Mouse (Mus musculus): ENCODE data around the gene Mettl16. TPM values are rescaled to one million over a fixed set of nuclear protein-coding genes. Genes with fewer than 3 reads are reported as not detected.

Gene Mettl16
- total RNA-seq, 2 experiments from 2014 or later = 10.5 to 14.6 TPM

- peak; percentile 94 to 98 for DNase-seq (ENCODE audit: low spot score in 2 of 2)
Observed at GRCm38 (mm10) chr11:74830256-74831161, 59.9 kb downstream of the Mettl16 start, which contains the start of gene Mnt. Mnt (plus strand) TSS chr11:74830920.

- peak in 1 of 2 experiments; percentile 68 for DNase-seq (ENCODE audit: low spot score in 2 of 2)
Observed at GRCm38 (mm10) chr11:74831191-74831605, 60.6 kb downstream of the Mettl16 start.

DNA sequence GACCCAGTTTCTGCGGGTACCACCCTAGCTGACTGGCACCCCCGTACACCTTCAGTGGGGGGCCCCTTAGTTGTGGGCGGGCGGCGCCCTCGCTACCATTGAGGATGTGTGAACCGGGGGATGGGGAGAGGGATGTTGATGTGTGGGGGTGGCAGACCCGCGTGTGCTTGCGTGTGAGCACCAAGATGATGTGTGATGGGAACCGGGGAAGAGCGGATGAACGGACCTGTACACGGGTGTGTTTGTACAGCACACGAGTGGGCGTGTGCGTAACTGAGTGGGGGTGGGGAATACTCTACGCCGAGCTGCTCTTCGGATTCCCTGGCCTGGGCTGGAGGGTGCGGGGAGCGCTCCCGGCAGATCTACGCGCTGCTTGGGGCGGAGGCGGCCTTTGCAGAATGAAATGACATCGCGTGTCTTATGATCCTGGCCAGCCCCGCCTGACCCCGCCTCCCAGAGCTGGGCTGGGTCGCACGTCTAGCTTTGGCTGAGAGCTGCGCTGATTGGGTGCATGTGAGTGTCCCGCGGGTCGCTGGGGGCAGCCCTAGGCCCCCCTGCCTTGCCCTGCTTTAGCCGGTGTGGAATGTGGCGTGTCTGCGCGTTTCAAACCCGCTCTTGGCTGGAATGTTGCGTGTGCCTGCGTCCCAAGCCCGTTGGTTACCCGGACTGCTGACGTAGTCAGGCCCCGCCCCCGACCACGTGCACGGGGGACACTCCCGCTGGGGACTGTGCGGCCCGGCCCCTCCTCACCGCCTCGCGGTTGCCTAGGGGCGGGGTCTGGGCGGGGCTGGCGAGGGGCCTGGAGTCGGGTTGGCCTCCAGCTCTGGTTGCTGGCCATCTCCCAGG, 61.2 kb downstream of the Mettl16 start:
- peak; percentile 99 to 100 for DNase-seq (ENCODE audit: low spot score in 2 of 2)

- peak in 1 of 2 experiments; percentile 58 for DNase-seq (ENCODE audit: low spot score in 2 of 2)
Observed at GRCm38 (mm10) chr11:74832503-74833143, 62.0 kb downstream of the Mettl16 start.

DNA sequence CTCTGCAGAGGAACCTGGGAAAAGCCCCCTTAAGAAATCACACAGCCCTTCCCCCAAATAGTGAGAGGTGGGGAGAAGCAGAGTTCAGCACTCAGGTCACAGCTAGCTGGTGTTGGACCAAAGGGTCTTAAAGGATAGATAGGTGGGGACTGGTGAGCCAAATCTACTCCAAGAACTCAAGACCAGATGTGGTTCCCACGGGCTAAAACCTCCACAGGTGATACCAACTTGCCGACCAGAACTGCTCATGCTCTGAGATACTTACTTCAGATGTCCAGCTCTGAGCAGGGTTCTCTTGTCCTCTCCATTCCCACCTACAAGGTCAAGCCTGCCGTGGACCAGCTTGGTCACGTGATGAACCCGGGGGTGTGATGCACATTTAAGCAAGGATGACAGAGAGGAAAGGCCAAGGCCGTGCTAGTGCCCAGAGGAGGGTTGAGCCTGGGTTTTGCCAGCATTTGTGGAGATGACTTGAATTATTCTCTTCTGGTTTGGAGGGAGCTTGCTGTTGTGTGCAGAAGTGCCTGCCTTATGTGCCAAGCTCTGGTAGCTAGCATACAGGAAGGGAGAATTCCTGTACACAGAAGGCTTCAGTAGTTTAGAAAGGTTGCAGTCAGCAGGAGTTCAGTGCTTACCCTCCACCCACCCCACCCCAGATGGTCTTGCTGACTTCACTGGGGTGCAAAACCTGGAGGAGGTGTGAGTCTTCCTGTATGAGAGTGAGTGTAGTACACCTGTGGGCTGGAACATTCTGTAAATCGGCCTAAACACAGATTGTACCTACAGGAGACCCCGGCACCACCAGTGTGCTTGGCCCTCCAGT, 63.1 kb downstream of the Mettl16 start:
- no peak for DNase-seq (ENCODE audit: low spot score in 2 of 2)

DNA sequence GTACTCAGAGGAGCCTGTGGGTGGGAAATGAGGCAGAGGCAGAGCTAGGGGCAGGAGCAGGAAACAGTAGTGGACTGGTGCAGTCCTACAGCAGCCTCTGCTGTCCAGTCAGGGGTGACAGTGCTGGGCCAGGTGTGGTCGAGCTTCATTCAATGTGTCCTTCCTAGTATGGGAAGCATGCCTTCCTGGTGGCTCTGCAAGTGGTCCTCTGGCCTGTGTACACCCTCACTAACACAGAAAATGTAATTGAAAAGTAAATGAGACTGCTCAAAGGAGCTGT, 63.7 kb downstream of the Mettl16 start:
- DNase-seq (ENCODE audit: low spot score in 2 of 2) = no peak

GRCm38 (mm10) chr11:74834650-74835277, 64.1 kb downstream of the Mettl16 start:
- no peak for DNase-seq (ENCODE audit: low spot score in 2 of 2)

- no peak for DNase-seq (ENCODE audit: low spot score in 2 of 2)
Observed at GRCm38 (mm10) chr11:74835593-74836224, 65.1 kb downstream of the Mettl16 start.

GRCm38 (mm10) chr11:74836225-74837055, 65.8 kb downstream of the Mettl16 start:
- no peak for DNase-seq (ENCODE audit: low spot score in 2 of 2)

GRCm38 (mm10) chr11:74837056-74837693, 66.5 kb downstream of the Mettl16 start:
- DNase-seq (ENCODE audit: low spot score in 2 of 2) = no peak

DNA sequence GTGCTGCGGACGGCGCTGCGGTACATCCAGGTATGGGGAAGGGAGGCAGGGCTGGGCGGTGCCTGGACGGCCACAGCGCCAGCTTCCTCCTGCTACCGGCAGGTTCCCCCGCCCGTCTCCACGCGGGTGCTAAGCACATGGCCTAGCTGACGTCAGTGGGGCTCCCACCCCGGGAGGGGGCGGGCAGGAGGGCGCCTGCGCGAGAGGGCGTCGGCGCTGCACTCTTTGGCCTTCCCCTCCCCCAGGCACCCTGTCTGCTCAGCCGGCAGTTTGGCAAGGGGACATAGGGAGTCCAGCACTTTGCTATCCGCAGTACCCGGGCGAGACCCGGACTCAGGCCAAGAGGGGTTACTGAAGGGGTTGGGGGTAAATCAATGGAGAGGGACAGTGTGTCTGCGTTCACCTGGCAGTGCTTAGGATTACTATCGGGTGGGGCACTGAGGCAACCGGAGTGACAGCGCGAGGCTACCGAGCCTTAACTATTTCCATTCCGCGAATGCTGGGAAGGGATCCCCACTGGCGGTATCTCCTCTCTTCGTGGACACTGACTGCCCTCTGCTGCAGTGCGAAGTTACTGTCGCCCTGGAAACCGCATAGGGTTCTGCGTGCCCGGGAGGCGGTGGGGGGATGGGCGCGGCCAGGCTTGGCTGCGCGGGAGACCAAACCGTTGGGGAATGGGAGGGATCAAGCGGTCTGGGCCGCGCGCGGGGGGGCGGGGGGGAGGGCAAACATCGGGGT, 67.2 kb downstream of the Mettl16 start:
- DNase-seq (ENCODE audit: low spot score in 2 of 2) = peak; percentile 88 to 93

DNA sequence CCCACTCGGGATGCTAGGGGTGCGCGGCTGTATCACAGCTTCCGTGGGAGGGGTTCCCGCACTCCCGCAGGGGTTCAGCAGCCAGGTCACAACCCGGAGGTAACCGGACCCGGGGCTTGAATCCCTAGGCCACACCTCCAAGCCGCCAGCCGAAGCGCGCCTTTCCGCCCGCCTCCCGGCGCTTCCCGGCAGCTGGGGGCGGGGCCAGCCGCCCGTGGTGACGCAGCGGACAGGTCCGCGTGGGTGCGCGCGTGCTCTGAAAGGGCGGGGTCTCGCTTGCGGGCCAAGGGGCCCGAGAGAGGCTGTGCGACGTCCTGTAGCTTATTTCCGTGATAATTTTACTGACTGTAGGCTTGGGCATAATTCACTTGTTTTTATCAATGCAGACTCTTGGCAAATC, 67.8 kb downstream of the Mettl16 start:
- peak; percentile 93 to 95 for DNase-seq (ENCODE audit: low spot score in 2 of 2)

DNA sequence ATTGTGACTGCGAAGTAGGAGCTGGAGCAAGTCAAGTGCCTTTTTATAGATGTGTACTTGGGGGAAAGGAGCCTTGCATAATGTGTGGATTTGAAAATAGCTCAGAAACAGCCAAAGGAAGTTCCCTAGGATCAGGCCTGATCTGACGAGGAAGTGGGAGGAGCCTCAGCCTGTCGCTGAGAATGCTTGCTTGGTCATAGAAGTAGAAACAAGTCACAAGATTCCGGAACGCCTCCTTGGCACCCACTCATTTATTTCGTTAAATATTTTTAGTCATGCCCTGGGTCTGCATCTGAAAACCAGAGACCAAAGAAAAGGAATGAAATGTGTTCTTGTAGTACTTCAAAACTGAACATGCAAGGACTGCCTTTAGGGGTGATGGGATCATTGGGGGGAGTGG, 68.3 kb downstream of the Mettl16 start:
- peak in 1 of 2 experiments; percentile 53 for DNase-seq (ENCODE audit: low spot score in 2 of 2)

DNA sequence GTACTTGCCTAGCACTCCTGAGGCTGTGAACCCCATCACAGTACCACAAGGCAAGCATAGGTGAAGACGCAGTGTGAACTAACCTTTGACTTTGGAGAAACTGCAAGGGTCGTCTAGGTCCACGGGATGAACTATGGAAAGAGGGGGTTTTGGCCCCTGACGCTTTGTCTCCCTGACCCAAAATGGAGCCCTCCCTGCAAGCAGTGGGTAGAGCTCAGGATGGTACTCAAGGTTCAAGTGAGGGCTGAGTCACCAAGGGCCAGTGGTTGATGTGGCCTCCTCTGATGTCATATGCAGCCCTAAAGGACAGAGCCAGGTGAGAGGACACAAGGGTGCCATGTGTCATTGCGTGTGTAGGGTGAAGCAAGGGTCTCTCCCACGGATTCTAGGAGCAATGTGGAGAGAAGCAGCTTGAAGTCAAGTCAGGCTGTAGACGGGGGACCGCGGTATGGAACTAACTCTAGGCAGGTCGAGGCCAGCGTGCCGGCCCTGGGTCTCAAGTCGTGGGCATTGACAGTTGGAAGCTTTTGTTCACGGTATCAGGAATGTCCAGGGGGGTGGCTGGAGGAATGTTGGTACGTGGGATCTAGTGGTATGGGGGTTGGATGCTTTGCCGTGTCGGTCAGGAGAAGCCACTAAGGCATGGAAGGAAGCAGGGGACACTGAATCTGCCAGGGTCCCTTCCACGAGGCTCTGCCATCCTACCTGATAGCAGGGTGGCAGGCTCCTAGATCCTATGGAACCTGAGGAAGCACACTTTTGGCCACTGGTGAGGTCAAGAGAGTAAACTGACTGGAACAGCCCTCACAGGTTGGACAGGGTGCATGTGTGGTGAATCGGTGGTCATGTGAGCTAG, 69.5 kb downstream of the Mettl16 start:
- no peak for DNase-seq (ENCODE audit: low spot score in 2 of 2)

- no peak for DNase-seq (ENCODE audit: low spot score in 2 of 2)
Observed at GRCm38 (mm10) chr11:74840739-74841138, 70.1 kb downstream of the Mettl16 start.

DNA sequence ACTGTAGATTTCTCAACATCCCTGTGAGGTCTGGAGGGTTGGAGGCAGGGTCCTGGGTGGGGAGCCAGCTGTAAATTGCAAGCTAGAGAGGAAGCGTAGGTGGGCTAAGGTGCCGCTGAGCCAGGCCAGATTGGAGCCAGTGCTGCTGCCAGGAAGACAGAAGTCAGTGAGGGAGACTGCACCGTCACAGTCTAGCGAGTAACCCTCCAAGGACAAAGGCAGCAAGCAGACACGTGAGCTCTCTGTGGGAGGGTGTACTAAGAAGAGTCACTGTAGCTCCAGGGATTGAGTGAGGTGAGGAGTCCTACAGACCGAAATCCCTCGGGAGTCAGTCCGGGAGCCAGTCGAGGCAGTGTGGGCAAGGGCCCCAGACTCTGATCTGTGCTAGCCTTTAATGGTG, 70.7 kb downstream of the Mettl16 start:
- DNase-seq (ENCODE audit: low spot score in 2 of 2) = peak in 1 of 2 experiments; percentile 15

DNA sequence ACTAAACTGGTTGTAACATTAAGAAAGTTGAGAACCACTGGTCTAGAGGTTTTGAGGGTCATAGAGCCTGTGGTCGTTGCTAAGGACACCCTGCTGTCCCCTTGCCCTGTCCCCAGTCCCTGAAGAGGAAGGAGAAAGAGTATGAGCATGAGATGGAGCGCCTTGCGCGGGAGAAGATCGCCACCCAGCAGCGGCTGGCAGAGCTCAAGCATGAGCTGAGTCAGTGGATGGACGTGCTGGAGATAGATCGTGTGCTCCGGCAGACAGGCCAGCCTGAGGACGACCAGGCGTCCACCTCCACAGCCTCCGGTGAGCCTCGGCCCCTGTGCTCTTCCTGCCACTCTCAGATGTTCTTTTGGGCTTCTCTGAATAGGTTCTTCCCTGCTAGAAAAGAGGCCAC, 71.4 kb downstream of the Mettl16 start:
- DNase-seq (ENCODE audit: low spot score in 2 of 2) = no peak
